Mouse (Mus musculus) natural killer cell, adult 2 months (primary cell): ENCODE measurements around the gene Cd59a.
"Not testable (repeated sequence)": the region's sequence is repeated elsewhere in the genome, so short reads cannot be mapped to it uniquely, and the experiment has no call there.

Experiments used
- DNase-seq, 2 experiments: peaks; one replicate each; pipeline ENCODE4 v3.0.0; 2022; ENCODE audit warnings: low spot score in 2 of 2

Gene Cd59a

DNA sequence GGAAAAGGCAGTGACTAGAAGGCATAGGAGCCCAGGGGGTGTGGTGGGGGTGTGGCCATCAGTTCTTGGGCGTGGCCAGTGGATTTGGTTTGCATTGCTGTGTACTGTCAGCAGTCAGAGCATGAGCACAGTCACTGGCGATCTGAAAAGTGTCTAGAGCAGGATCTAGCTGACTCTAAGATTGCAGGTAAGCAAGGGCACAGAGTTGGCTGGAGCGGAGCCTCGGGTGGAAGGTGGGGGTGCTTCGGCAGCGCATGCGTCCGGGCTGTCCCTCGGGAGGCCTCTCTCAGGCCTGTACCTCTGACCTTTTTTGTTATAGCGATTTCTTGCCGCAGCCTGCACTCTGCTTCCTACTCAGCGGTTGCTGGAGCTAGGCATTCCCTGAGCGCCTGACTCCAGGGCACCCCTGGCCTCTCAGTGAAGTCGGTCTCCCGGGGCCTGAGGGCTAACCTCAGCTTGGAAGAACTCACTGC is at the start of gene Cd59a:
Gene Cd59a (plus strand): TSS at position 61 of the 473 bp plus-strand sequence.
- peak in 1 of 2 experiments; percentile 23 for DNase-seq

DNA sequence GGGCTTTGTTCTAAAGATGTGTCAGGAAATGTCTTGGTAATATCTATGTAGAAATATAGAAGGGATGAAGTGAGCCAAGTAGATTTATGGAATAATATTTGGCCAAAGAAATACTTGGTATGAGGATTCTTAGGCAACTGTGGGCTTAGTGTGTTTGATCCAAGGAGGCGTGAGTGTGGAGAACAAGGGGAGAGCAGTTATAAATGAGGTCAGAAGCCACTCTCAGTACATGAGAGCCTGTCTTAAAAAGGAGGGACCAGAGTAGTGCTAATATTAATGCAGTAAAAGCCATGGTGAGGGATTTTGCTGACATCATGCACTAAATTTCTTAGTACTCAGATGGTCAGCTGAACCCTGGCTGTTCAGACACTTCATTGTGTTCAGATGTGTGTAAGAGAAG is 37.2 kb upstream of the Cd59a start:
- no peak for DNase-seq

DNA sequence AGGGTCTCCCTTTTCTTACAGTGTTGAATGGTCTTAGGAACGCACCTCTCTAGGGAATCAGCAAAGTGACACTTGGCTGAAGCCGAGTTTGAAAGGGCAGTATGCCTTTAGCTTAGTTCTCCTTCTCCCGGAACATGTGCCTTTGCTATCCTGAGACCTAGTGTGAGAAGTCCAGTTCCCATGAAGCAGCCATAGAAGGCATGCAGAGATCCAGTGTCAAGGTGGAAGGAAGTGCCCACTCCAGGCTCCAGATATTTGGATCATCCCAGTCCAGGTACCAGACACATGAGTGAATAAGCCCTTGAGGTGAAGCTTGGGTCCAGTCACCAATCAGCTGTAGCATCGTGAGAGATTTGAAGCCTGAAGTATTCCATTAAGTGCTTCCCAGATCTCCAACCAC is 36.6 kb upstream of the Cd59a start:
- no peak for DNase-seq

DNA sequence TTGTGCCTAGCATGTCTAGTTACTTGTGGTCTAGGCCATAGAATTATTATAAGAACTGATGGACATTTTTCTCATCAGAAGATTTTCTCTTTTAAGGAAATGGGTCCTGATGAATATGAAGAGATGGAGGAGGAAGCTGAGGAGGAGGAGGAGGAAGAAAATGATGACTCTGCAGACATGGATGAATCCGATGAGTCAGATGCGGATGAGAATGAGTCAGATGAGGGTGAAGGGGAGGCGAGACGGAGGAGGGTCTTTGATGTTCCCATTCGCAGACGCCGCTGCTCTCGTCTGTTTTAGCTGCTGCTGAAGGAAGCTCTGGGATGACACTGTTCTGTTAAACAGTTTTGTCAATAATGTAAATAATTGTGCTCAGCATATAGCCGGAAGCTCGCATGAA is 35.8 kb upstream of the Cd59a start:
- no peak for DNase-seq

DNA sequence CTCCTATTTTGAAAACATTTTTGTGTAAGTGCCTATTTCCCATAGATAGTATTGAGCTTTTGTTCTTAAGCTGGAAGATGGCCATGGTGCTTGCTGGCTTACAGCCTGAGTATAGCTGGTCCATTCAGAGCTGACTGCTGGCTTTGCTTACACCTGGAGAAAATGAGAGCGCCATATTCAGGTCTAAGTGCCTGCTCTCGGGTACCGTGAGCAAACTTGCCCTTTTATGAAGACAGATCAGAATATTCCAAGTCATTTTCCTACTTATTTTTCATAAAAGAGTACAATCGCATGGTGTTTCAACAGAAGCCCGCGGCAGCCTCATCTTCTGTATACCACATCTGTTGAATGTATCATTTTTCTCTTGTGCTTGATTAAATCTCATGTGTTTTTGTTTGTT is 34.6 kb upstream of the Cd59a start:
- DNase-seq = no peak

DNA sequence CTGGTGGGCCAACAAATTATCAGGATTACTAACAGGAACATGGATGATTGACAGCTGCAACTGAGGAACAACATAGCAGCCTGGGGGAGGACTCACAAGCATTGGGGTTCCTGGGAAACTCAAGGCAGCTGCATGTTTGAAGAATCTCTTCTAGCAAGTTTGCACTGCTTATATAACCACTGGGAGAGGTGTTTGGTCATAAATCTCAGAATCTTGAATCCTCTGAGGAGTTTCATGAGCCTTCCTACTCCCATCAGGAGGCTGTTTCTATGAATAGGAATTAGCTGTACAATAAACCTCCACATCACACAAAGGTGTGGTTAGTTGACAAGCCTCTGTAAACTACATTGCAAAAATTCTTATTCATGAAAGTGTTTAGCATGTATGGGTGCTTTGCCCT is 32.9 kb upstream of the Cd59a start:
- no peak for DNase-seq

DNA sequence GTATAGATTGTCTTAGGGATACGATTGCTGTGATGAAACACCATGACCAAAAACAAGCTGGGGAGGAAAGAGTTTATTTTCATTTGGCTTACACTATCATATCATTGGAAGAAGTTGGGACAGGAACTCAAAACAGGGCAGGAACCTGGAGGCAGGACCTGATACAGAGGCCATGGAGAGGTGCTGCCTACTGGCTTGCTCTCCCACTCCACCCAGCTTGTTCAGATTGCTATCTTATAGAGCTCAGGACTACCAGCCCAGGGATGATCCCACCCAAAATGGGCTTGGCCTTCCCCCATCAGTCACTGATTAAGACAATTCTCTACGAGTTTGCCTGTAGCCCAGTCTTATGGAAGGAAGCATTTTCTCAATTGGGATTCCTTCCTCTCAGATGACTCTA is 31.4 kb upstream of the Cd59a start:
- no peak for DNase-seq

DNA sequence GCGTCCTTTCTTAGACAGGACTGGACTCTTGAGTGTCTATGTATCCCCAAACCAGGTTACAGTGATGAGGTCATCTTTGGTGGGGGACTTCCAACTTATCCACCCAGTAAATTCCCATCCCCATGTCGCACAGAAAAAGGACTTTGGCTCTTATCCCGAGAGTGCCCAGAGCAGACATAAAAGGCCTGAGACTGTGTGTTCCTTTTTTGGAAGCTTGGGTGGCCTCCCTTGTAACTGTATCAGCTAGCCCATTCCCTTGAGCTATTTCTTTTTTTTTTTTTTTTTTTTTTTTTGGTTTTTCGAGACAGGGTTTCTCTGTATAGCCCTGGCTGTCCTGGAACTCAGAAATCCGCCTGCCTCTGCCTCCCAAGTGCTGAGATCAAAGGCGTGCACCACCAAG is 30.1 kb upstream of the Cd59a start, which contains the start of gene Gm10912:
Gene Gm10912 (plus strand): TSS at position 301 of the 400 bp plus-strand sequence.
- DNase-seq = not testable (repeated sequence)

DNA sequence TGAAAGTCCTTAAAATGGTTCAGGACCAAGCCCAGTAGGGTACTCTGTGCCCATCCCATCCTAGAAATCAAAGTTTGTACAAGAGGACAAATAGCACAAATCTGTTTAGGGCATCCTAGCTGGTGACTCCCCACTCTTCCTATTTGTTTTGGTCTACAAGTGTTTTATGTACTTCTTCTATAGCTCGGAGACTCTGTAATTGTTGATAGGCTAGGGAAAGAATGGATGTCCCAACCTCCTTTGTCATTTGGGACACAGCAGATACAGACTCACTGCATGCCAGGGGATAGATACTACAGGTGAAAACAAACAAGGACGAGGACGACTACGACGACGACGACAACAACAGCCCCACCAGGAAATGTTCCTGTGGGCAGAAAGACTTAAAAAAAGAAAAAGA is 27.2 kb upstream of the Cd59a start, which contains the start of gene Gm10799:
Gene Gm10799 (minus strand): TSS at position 101 of the 400 bp plus-strand sequence.
- DNase-seq = not testable (repeated sequence)

DNA sequence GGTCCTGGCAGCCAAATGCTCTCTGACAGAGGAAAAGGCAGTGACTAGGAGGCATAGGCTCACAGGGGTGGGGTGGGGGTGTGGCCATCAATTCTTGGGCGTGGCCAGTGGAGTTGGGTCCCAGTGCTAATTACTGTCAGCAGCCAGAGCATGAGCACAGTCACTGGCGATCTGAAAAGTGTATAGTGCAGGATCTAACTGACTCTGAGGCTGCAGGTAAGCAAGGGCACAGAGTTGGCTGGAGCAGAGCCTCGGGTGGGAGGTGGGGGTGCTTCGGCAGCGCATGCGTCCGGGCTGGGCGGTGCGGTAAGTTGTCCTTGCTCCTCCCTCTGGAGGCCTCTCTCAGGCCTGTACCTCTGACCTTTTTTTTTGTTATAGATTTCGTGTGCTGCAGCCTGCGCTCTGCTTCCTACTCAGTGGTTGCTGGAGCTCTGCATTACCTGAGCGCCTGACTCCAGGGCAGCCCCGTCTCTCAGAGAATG is 25.9 kb upstream of the Cd59a start, which contains the start of gene Cd59b:
Gene Cd59b (plus strand): TSS at position 146 of the 482 bp plus-strand sequence.
- peak; percentile 7 to 24 for DNase-seq

DNA sequence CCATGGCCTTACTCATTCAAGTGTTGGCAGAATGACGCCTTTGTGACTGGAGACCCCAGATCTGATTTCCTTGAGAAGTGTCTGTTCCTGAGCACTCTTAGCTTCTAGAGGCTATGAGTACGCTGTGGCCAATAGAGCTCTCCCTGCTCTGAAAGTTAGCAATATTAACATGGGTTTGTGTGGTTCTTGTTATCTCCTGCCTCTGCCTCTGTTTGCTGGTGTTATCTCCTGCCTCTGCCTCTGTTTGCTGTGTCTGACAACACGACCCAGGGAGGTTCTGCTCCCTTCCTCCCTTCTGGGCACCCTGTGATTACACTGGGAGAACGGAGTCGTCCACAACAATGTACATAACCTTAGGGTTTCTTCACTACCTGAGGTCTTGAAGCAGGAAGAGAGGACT is 17.3 kb upstream of the Cd59a start:
- DNase-seq = not testable (repeated sequence)

DNA sequence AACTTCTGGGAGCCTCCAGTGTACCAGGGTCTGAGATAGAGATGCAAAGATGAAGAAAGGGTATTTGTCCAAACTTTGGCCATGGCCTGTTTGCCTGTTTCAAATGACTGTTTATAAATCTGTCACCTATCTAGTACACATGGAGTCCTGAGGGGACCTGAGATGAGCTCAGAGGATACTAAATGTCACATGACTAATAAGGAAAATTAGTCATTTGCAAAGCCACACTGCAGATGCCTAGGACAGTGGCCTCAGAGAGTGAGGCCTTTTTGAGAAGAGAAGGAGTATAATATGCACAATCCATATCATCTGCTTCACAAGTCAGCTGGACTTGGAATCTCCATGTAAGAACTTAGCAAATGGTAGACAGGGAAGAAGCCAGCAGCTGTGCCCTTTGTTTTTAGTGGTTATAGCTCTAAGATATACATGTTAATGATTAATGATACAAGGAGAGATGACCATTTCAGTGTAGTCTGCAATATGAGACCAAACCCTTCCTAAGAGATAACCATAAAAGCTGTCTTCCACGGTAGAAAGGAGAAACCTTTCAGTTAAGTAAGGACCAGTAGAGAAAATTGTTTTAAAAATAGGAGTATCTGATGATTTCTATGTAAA is 14.1 kb upstream of the Cd59a start:
- not testable (repeated sequence) for DNase-seq

DNA sequence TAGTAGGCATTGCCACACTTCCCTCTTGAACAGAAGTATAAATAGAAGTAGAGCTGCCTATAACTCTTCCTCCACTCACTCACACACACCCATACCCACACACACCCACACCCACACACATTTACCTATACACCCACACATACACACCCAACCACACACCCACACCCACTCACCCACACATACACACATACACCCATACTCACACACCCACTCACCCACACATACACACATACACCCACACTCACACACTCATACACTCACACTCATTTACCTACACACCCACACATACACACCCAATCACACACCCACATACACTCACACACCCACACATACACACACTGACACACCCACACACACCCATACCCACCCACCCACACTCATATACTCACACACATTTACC is 13.1 kb upstream of the Cd59a start:
- no peak for DNase-seq

DNA sequence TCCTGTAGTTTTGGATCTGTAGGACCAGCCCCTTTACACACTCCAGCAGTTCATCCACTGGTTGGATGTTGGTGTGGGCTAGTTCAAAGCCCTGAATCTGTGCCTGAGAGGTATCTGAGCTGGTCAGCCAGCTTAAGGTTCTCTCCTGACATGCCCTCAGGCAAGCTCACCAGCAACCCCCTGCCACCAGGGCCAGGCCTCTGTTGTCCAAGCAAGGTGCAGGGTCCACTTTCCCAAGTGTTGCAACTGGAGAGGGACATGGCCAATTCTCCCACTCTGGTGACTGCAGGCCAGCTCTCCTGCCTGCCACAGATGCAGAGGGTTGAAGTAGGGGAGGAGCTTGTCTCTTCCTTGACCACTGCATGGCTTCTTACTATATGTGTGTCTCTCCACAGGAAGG is 11.6 kb upstream of the Cd59a start:
- not testable (repeated sequence) for DNase-seq

DNA sequence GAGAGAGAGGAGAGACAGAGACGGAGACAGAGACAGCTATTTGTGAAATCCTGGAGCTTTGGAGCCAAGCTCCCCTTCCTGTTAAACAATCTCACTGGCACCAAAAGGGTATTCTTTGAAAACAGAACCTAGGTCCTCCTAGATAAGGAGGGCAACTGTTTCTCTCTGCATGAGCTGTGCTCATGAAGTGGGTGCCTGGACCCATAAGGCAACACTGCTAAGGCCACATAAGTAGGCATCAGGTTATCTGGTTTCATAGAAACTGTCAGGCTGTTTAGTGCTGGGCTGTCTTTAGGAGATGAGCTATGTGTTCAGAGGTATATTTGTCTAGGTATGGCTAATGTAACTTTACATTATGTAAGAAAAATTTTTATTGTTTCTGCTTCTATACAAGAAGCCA is 8.0 kb upstream of the Cd59a start:
- DNase-seq = not testable (repeated sequence)

DNA sequence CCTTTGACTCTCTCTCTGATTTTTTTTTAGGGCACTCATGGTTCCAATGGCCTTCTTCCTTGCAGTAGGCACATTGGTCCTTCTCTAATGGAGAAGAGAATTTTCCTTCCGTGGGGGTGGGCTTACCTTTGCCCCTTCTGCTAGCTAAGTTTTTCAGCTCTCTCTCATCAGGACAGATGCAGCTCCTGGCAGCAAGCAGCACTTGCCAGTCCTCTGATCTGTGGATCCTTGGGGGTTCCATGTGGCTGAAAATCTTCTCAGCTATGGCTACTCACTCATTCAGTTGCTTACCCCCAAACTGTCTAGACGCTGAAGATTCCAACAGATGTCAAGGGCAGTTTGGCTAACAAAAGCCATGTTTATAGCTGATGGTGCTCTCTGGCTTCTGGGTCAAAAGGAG is 2.3 kb upstream of the Cd59a start:
- DNase-seq = no peak

DNA sequence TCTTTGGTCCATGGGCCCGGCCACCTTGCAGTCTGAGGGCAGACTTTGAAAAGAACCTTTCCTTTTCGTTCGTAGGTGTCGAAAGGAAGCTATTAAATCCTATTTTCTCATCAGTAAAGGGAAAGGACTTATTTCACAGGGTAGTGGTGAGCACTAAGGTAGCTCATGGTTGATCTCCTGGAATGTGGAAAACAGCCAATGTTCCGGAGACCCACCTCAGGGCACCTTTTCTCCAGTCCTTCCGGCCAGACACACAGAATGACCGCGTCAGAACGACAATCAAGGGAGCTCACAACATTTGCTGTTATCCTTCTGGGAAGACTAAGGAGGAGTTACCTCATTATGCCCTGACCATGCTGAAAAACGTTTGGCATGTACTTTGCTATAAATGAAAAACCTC is 655 bp downstream of the Cd59a start:
- no peak for DNase-seq

DNA sequence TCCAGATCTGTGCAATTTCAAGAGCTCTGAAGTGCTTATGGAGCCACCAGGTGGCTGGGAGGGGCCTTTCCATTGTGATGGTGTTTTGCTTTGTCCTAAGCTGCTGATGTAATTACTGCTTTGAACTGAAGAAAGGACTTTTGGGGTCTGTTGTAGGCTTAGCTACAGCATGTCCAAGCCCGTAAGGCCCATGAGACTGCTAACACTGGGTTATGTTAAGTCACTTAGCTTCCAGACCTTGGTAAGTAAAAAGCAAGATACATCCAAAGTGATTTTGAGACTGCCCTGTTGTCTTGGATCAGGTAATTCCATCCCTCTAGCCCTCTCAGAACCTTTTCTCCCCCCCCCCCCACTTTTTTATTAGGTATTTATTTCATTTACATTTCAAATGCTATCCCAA is 1.2 kb downstream of the Cd59a start:
- not testable (repeated sequence) for DNase-seq

DNA sequence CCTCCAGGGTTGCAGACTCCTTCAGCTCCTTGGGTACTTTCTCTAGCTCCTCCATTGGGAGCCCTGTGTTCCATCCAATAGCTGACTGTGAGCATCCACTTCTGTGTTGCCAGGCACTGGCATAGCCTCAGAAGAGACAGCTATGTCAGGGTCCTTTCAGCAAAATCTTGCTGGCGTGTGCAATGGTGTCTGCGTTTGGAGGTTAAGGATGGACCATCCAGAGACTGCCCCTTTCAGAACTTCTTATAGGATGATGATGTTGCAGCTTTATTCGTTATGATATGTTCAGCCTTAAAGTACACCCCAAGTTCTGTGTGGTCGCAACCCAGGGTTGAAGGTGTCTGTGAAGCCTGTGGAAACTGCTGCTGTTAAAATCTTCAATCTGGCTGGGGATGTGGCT is 1.8 kb downstream of the Cd59a start:
- DNase-seq = not testable (repeated sequence)

DNA sequence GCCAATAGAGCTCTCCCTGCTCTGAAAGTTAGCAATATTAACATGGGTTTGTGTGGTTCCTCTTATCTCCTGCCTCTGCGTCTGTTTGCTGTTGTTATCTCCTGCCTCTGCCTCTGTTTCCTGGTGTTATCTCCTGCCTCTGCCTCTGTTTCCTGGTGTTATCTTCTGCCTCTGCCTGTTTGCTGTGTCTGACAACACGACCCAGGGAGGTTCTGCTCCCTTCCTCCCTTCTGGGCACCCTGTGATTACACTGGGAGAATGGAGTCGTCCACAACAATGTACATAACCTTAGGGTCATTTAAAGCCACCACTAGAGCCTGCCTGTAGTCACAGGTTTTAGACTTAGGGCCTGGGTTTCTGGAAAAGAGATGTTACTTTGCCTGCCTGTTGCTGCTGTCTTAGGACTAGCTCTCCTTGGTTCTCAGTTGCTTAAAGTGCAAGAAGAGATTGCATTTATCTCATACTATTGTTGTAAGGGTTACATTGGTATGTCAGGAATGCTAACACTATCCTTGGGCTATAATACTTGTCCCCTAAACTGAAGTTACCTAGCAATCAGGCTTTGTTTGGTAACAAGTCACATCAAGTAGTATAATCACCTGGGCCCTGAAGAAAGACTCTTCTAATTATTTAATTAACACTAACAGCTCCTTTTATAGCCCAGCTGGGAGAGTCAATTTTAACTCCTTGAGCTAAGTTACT is 3.1 kb downstream of the Cd59a start:
- no peak for DNase-seq

DNA sequence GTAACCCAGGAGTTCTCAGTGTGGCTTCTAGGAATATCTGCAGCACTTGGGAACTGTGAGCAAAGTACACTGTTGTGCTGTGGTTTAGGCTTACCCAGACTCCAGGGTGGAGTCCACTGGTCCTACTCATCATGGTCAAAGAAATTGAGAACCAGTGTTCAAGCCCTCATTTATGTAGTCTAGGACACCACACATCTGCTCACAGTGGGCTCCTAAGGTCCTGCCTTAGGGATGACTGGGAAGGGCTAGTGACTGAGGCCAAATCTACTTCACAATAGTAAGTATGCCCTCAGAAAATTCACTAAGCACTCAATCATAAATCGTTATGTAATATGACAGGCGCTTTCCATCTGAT is 3.6 kb downstream of the Cd59a start:
- DNase-seq = no peak

DNA sequence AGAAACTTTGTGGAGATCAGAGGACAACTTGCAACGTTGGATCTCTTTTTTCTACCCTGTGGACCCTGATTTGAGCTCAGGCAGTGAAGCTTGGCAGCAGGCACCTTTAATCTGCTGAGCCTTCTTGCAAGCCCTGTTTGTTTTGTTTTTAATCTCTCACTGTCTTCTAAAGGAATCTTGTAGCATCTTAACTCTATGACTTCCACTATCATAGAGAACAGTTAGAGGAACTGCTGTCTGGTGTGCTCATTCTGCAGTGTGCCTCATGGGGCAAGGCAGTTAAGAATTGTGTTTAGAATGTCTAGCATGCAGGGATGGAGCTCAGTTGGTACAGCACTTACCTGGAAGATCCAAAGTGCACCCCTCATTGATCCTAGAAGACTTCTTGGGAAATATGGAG is 4.3 kb downstream of the Cd59a start:
- DNase-seq = no peak

DNA sequence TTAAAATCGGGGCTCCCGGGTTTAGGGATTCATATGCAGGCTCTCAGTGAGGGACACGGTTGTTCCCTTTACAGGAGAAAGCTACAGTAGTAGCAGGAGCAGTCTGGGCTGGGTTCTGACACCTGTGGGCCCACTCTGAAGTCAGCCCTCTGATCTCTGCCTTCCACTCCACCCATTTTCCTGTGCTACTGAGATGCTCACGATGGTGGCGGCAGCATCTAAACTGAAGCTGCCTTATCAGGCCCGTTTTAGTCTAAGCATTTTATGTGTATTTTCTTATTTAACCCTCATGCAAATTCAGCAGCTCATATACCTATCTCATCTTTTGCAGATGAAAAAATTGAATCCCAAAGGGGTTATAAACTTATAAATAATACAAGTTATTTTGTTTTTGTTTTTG is 9.2 kb downstream of the Cd59a start:
- no peak for DNase-seq
